Mouse (Mus musculus) kidney, postnatal 0 days (tissue): ENCODE data around the gene Rpl23a. TPM values are rescaled to one million over a fixed set of nuclear protein-coding genes. Genes with fewer than 3 reads are reported as not detected.

Experiments used
- ATAC-seq: fragments of 200-750 bp; cut with Nextera tagmentation; replicated peaks from 2 replicates; pipeline ENCODE4 v1.8.0; 2017; ENCODE audit warnings: low read depth, moderate number of reproducible peaks, moderate TSS enrichment, moderate library complexity; ENCODE audit not compliant: low FRiP score
- DNase-seq: peaks from one replicate; pipeline ENCODE4 v3.0.0-alpha.2; 2016; ENCODE audit warnings: low spot score
- H3K27ac ChIP-seq: fragments of 300-500 bp; sonication (generic); 2 replicates; pipeline ENCODE4 v1.5.1; 2014; ENCODE audit warnings: mild to moderate bottlenecking
- H3K27me3 ChIP-seq: fragments of 300-500 bp; sonication (generic); 2 replicates; pipeline ENCODE4 v1.6.1; 2014; ENCODE audit warnings: low read length, mixed read lengths; ENCODE audit not compliant: insufficient read depth
- H3K36me3 ChIP-seq: fragments of 300-500 bp; sonication (generic); 2 replicates; pipeline ENCODE4 v1.6.1; 2014; ENCODE audit warnings: low read length, mixed read lengths; ENCODE audit not compliant: insufficient read depth
- H3K4me1 ChIP-seq: fragments of 300-500 bp; sonication (generic); replicated peaks from 2 replicates; pipeline ENCODE4 v1.6.1; 2014; ENCODE audit warnings: antibody characterized with exemption, low read length, mixed read lengths; ENCODE audit not compliant: insufficient read depth
- H3K4me2 ChIP-seq: fragments of 300-500 bp; sonication (generic); 2 replicates; pipeline ENCODE4 v1.6.1; 2014; ENCODE audit warnings: mild to moderate bottlenecking, low read length, moderate library complexity, mixed read lengths
- H3K4me3 ChIP-seq: fragments of 300-500 bp; sonication (generic); replicated peaks from 2 replicates; pipeline ENCODE4 v1.5.1; 2014; ENCODE audit warnings: low read depth, low read length
- H3K9ac ChIP-seq: fragments of 300-500 bp; sonication (generic); 2 replicates; pipeline ENCODE4 v1.6.1; 2014; ENCODE audit warnings: low read depth, low read length
- H3K9me3 ChIP-seq: fragments of 300-500 bp; sonication (generic); replicated peaks from 2 replicates; pipeline ENCODE4 v1.6.1; 2016; ENCODE audit warnings: low read length, inconsistent platforms, mixed read lengths
- CTCF ChIP-seq: IDR thresholded peaks from 2 replicates; pipeline ENCODE4 v1.5.1; 2016; ENCODE audit warnings: antibody characterized with exemption, low read depth, mild to moderate bottlenecking, moderate library complexity
- WGBS: fragments of 180-500 bp; shearing (Covaris S2); extraction: QIAGEN DNeasy Blood & Tissue Kit; methylation state at CpG from one replicate; pipeline ENCODE4 v1.1.7; 2014; 5-methylcytosine and 5-hydroxymethylcytosine counted together
- polyA plus RNA-seq: library from polyadenylated mRNA; unstranded; fragments of >200 nt; fragmentation: Nextera tagmentation; extraction: Ambion mirVana; gene quantifications from 2 replicates; pipeline ENCODE4 v1.2.1, GENCODE M21; 2015

Gene Rpl23a
- polyA plus RNA-seq, 1 experiment from 2014 or later = 1,636 TPM

DNA sequence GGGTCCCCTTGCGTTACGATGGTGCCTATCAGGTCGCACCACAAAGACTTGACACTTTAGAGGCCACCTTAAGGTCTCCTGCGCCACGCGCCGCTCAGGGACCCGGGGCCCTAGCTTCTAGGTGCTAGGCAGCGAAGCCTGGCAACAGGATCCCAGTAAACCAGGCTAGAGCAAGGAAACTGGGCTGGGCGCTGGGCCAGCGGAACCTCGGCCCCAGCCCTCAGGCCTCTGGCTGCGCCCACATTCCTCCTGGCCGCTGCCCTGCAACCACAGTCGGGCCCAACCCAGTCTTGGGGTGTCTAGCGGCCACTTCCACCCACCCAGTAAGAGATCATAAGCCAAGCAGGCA lies 17.6 kb downstream of the Rpl23a start:
- no peaks in the 10 kb centered on the region for H3K27me3 ChIP-seq
- no peak for TF ChIP-seq CTCF
- WGBS = 2% methylated on average over 16 of the region's 16 CpGs
- peaks cover 8% of the 10 kb centered on the region for H3K36me3 ChIP-seq
- peaks cover 28% of the 10 kb centered on the region for H3K4me1 ChIP-seq
- peak overlapping the region; percentile 93; the same call in 1 of the 2 replicates for H3K9ac ChIP-seq
- peak overlapping the region; percentile 98 for H3K27ac ChIP-seq
- ATAC-seq (peak; percentile 6; the same call in 1 of the 2 replicates), DNase-seq (peak; percentile 67)
- H3K4me2 ChIP-seq = peak overlapping the region; percentile 90
- H3K4me3 ChIP-seq = peak overlapping the region; percentile 95
- no peaks in the 10 kb centered on the region for H3K9me3 ChIP-seq

DNA sequence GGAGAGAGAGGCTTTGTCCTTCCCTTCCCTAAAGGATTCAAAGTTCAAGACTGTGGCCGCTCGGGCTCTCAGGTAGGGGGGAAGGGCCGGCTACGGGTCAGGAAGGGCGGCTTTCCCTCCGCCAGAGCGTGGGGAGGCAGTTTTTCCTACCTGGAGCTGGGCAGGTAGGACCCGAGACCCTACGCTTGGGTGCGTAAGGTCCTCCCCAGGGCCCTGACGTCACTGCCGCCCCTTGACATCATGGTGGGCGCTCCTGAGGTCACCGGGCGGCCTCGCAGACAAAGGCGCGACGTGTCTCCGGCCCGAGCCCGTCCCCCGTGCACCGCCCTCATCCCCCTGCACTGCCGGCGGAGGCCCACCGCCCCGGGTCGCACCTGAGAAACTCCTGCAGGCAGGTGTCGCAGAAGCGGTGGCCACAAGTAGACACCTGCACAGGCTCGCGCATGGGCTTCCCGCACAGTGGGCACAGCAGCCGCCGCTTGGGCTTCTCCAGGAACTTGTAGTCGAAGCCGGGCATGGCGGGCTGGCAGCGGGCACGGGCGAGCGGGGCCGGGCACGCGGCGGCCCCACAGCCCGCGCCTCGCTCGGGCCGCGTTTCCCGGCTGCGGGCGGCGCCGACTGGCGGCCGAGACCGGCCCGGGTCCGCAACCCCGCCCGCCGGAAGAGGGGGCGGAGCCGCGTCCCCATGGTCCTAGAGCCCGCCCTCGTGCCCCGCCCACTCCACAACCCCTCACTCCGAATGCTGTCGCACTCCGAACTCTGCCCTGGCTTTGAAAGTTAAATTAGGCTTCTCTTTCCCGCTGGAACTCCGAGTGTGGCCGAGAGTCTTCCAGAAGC lies 18.2 kb downstream of the Rpl23a start, which contains the start of gene Traf4:
TSS of gene Traf4 (minus strand) at position 666 of the 837 bp plus-strand sequence.
- H3K9ac ChIP-seq = peak within 1 kb of the TSS; percentile 93

DNA sequence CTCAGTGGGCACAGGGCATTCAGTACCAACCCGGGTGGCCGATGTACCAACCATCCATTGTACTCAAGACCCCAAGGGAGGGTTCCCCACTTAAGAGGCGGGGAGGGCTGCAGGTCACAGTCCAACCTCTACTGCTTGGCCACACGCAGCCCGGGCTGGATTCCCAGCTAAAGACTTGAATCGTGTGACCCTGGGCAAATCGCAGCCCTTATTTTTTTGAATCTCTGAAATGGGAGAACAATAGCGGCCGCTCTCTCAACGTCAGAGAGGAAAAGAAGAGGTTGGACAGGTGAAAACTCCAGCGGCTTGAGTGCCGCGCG lies 18.8 kb downstream of the Rpl23a start:
- Histone ChIP-seq H3K27me3 (no peaks in the 10 kb centered on the region), H3K9me3 (no peaks in the 10 kb centered on the region), H3K9ac (peak overlapping the region; percentile 93), H3K36me3 (peaks cover 20% of the 10 kb centered on the region), H3K4me2 (peak overlapping the region; percentile 90), H3K4me3 (peak overlapping the region; percentile 95), H3K27ac (peak overlapping the region; percentile 98), H3K4me1 (peaks cover 29% of the 10 kb centered on the region)
- 0% methylated on average over 14 of the region's 14 CpGs for WGBS
- no peak for ATAC-seq
- no peak for TF ChIP-seq CTCF
- DNase-seq = no peak

More for the DNA sequence above, 18.2 kb downstream of the Rpl23a start, which contains the start of gene Traf4:
- Histone ChIP-seq H3K27me3 (no peaks in the 10 kb centered on the region), H3K27ac (peak within 1 kb of the TSS; percentile 98), H3K36me3 (peaks cover 14% of the 10 kb centered on the region), H3K9me3 (no peaks in the 10 kb centered on the region), H3K4me1 (peaks cover 28% of the 10 kb centered on the region), H3K4me3 (peak within 1 kb of the TSS; percentile 95), H3K4me2 (peak within 1 kb of the TSS; percentile 90)
- peak; percentile 34; the same call in 1 of the 2 replicates for TF ChIP-seq CTCF
- under 1% methylated on average over 65 of the region's 78 CpGs for WGBS
- DNase-seq = peak; percentile 94
- ATAC-seq = peak; percentile 77

DNA sequence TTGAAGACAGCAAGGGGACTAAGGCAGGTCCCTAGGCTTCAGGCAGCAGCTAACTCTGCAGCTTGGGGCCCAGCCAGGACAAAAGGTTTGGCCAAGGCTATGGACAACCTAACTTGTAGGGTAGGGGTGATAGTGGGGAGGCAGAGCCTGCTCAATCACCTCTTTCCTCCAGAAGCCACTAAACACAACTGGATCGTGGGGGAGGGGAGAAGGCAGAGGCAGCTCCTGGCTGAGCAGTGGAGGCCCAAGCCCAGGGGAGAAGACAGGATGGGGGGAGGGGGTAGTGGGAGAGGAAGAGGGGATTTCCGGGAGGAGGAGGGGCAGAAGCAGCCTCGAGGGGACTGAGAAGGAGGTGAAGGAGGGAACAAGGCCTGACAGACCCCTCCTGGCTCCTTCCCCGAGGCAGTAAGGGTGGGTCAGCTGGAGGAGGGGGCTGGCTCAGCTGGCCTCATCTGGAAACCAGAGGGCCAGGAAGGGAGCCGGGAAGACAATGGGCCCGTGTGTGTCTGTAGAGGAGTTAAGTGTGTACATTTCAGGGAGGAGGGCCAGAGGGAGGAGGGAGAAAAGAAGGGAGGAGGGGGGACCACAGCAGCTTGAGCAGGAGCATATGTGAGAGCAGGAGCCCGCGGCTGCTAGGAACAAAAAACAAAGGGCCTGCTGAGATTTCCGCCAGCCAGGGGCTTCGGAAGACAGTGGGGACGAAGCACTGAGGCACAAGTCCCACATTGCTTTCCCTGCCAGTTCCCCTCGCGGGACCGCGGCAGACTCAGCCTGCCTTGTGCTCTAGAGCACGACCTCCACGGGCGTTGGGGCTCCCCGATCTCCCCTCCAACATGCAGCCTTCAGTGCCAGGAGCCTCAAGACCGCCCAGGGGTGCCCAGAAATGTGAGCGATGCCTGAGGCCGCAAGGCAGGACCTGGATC lies 19.4 kb downstream of the Rpl23a start:
- under 1% methylated on average over 22 of the region's 22 CpGs for WGBS
- peak; percentile 33 for ATAC-seq

DNA sequence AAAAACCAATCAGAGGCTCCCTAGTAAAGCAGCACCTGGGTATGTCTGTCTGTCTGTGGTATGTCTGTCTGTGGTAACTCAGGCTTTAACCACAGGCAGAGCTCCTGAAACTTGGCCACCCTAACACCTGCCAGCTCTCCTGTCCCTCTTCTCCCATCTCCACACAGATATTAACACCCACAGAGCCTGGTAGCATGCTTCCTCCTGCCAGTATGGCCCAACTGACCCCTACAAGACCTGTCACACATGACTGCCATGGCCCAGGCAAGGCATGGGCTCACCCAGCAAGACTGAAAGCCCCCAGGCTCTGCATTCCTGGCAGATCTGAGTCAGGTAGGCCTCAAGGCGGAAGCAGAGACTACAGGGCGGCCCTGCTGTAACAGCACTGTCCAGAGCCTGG lies 20.3 kb downstream of the Rpl23a start:
- H3K27ac ChIP-seq = peak overlapping the region; percentile 98
- no peak for TF ChIP-seq CTCF
- no peaks in the 10 kb centered on the region for H3K27me3 ChIP-seq
- H3K4me1 ChIP-seq = peaks cover 33% of the 10 kb centered on the region
- 0 out of 2 replicates have a peak, but pooled peaks have one; percentile 0 for ATAC-seq
- peak overlapping the region; percentile 93 for H3K9ac ChIP-seq
- peak overlapping the region; percentile 95 for H3K4me3 ChIP-seq
- WGBS = 41% methylated on average over 2 of the region's 2 CpGs
- H3K36me3 ChIP-seq = peaks cover 31% of the 10 kb centered on the region
- H3K9me3 ChIP-seq = no peaks in the 10 kb centered on the region
- DNase-seq = no peak
- peak overlapping the region; percentile 90 for H3K4me2 ChIP-seq

More for the DNA sequence above, 19.4 kb downstream of the Rpl23a start:
- peak overlapping the region; percentile 98 for H3K27ac ChIP-seq
- H3K27me3 ChIP-seq = no peaks in the 10 kb centered on the region
- H3K4me1 ChIP-seq = peaks cover 33% of the 10 kb centered on the region
- H3K9me3 ChIP-seq = no peaks in the 10 kb centered on the region
- H3K36me3 ChIP-seq = peaks cover 22% of the 10 kb centered on the region
- H3K4me3 ChIP-seq = peak overlapping the region; percentile 95
- DNase-seq = peak; percentile 92
- H3K9ac ChIP-seq = peak overlapping the region; percentile 93
- TF ChIP-seq CTCF = no peak
- H3K4me2 ChIP-seq = peak overlapping the region; percentile 90

DNA sequence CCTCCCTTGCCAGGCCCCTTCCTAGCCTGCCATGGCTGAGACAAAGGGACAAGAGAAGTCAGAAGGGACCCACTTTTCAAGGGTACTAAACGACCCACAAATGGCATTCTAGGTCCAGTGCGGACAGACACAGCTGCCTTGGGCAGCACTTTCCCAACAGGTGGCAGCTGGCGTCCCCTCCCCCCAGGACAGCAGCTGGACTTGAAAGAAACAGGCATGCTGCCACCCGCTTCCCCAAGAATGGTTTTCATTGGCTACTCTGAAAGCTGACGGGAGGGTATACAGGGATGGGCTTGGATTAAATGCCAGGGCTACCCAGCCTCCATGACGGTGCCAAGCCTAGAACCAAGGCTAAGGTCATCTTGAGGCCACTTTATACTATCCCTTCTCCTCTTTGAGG lies 20.9 kb downstream of the Rpl23a start:
- Histone ChIP-seq H3K36me3 (peaks cover 34% of the 10 kb centered on the region), H3K4me1 (peaks cover 33% of the 10 kb centered on the region), H3K9ac (0 out of 2 replicates have a peak overlapping the region, but pooled peaks have one; percentile 93), H3K27ac (peak overlapping the region; percentile 98), H3K27me3 (no peaks in the 10 kb centered on the region), H3K4me3 (no peak overlapping the region; the same call in 1 of the 2 replicates), H3K9me3 (no peaks in the 10 kb centered on the region), H3K4me2 (peak overlapping the region; percentile 90)
- ATAC-seq = no peak
- no peak for TF ChIP-seq CTCF
- 32% methylated on average over 6 of the region's 6 CpGs for WGBS
- DNase-seq = no peak
